Mouse (Mus musculus): ENCODE results near the gene Kxd1.

GRCm38 (mm10) chr8:70469295-70469916 lies 58.4 kb downstream of the Kxd1 start:
- no peak for TF ChIP-seq CTCF (IDR thresholded peaks at IDR 0.05; ENCODE audit: control insufficient read depth, insufficient read depth, low read length)
- no peak for TF ChIP-seq POLR2A (IDR thresholded peaks at IDR 0.05; ENCODE audit: borderline replicate concordance, control insufficient read depth, low read depth, low read length)
